Mouse (Mus musculus) cerebellum, adult (tissue): ENCODE results near the gene Casp1.

Experiments used
- ATAC-seq: cut with Nextera tagmentation; 2 replicates; pipeline ENCODE4 v1.9.2; 2017; ENCODE audit warnings: mild to moderate bottlenecking, moderate library complexity, mixed read lengths; ENCODE audit not compliant: insufficient number of reproducible peaks, low FRiP score, low TSS enrichment

Gene Casp1

DNA sequence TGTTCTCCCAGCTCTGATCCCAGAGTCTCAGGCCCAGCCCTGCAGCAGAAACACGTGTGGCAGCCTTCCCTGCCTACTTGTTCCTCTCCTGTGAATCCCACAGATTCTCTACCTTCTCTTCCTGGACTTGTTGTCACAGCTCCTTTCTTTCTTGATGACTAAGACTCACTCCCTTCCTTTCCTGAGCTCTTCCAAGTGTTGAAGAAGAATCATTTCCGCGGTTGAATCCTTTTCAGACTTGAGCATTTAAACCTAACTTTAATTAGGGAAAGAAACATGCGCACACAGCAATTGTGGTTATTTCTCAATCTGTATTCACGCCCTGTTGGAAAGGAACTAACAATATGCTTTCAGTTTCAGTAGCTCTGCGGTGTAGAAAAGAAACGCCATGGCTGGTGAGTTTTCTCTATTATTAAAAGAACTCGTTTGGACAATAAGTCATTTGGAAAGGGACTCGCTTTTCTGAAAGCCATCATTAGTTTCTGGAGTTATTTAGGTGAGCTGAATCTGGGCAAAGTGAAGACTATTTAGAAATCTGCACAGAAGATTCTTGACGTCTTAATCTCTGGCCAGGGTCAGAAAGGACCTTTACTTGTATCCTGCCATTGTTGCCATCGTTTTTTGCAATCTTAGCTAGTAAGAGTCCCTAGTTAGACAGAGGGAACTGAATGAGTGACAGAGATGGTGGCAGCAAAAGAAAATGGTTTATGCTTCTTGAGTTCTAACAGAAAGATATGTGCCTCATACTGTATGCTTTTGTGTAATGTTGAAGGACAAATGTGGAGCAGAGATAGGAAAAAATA lies at the start of gene Casp1:
Casp1 (plus strand) TSS at position 189 of the 803 bp plus-strand sequence.
- ATAC-seq: no peak

DNA sequence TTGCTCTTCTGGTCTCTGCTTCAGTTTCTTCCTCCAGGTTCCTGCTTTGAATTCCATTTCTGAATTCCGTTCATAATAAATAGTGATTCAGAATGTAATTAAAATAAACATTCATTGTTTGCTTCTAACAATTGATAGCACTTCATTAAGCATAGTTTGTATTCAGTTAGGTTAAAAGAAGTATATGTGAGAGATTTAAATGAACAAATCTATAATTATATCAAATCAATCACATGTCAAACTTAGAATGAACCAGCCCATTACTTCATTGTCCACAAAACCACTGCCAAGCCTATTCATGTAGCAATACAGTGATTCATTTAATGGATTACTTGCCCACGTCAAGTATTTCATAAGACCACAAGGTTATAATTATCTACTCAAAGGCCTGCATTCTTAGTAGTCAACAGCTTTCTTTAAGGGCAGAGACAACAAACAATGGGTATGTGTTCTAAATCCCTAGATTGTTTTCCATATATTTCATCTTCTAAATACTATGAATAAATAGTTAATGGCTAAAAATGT lies 34.3 kb upstream of the Casp1 start:
- ATAC-seq: no peak

DNA sequence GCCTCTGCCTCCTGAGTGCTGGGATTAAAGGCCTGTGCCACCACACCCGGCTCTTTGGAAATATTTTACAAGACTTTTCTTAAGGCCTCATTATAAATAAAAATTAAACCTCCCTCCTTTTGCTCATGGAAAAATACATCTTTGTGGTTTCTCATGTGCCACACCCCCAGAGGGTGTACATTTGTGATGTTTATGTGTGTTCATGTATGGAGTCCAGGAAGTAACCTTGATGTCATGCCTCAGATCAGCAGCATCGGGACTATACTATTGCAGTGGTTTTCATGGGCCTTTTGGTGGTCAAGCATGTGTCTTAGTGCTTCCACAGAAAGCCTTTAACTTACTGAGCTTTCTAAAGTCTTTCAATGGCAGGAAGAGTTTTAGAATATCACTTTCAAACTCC lies 28.0 kb upstream of the Casp1 start:
- no peak for ATAC-seq

DNA sequence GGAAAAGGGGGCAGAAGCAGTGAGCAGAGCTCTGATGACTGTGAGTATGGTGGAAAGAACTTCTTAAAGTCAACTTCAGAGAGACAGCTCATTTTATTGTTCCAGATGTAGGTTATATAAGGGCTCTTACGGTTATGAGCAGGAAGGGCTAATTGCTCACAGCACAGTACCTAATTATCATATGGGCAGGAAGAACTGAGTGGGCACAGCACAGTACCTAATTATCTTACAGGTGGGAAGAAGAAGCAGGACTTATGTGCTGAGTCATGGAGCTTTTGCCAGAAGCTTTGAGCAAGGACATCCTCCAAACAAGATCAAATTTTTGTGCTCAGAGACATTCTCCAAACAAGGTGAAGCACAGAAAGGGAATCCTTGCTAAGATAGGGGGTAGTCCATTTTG lies 27.4 kb upstream of the Casp1 start:
- ATAC-seq: no peak

DNA sequence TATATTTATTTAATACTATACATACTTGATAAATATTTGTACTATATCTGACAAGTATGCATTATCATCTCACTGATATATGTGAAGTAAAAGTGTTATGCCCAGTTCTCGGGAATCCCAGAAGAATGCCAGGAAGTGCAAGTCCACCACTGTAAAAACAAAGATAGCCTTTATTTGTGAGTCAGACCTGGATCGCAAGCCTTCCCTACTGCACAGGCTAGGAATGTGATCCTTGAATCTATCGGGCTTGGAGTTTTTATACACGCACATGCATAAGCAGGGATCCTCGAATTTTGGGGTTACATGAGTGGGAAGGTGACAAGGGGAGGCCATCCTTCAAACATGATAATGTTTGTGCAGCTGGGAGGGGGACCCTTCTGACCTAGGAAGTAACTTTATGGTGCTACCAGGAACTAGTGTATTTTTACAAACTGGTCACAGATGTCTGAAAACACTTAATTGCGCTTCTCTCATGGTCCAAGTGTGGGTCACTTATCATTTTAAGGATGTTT lies 26.9 kb upstream of the Casp1 start:
- ATAC-seq: no peak

DNA sequence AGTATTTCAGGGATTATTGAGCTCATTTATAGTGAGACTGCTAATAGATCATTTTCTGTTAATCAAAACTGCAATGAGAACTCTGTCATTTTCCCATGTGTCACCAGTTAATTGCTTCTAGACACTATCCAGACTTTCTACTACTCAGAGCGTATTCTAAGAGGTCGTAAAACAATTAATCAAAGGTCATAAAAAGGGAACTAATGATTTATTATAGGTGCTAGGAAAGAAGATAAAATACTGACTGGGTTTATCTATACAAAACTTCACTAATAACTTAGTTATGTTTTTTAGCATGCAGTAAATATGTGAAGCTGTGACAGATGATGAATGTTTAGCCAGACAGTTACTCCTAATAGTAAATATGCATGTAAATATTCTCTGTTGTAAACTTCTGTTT lies 12.2 kb upstream of the Casp1 start:
- no peak for ATAC-seq

DNA sequence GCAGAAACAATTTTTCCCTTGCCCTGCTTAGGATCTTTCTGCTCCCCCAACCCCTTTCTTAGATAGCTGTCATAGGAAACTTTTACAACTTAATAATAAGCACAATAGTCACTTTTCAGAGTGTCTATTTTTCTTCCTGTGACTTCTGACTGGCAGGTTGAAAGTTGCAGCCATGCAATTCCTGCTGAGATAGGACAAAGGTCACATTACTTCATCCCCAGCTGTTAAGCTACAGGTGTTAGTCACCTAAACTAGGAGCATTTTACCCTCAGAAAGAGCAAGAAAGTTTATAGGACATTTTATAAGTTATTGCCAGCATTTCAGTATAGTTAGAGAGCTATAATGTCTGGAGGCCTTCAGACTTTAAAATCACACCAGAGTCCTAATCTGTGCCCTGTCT lies 11.7 kb upstream of the Casp1 start:
- no peak for ATAC-seq

DNA sequence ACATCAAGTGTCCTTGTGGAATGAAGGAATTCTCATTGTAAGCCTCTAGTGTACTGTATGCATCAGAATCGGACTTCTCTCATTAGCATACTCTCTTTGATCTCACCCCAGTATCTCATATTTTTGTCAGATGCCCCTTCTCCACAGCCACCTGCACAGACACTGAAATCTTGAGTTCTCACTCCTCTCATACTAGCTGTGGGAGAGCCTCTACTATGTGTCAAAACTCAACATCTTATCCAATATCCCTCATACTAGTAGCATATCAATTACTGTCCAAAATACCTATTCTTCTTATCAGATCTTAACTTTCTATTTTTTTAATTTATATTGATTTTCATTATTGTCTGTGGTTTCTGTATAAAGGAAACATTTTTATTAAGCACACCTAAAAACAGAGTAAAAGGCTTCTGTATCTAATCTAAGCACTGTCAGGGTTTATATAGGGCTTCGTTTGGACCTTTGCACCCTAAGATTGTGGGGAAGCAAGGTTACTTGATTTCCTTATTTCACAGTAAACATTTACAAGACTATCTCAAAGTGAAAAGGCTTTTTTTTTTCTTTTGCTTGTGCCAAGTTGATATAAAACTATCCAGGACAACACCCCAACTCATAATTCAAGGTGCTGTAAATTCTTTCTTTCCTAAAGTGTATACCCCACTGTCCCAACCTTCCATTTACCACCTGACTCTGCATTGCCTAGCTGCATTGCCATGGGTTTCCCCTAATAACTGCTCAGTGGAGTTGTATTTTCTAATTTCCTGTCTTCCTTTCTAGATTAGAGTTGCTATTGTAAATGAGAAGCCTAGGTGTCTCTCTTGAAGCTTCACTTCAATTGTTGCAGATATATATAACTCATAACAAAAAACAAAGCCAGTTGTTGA lies 1.7 kb upstream of the Casp1 start:
- no peak for ATAC-seq

DNA sequence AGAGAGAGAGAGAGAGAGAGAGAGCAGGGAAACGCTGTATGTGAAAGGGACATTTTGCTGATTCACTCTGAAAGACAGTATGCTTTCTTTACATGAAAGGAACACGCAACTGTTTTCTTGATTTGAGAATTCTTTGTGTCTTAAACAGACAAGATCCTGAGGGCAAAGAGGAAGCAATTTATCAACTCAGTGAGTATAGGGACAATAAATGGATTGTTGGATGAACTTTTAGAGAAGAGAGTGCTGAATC lies 740 bp downstream of the Casp1 start:
- ATAC-seq: no peak

DNA sequence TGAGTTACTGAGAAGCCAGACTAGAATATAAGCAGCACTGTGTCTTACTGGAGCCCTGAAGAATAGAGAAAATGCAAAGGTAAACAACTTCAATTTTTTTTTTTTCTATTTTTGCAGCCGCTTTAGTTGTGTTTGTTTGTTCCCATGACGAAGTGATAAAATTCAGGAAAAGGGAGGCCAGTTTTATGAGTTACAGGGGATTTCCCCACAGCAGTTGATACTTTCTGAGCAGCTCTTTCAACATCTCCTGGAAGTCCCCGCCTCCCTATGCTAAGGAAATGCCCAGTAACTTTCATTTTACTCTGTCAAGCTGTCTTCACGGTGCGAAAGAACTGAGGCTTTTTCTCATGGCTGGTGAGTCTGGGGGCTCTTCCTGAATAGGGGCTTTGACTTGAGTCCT lies 10.2 kb downstream of the Casp1 start, which contains the start of gene Casp4:
Casp4 (plus strand) TSS at position 268 of the 400 bp plus-strand sequence.
- no peak for ATAC-seq

DNA sequence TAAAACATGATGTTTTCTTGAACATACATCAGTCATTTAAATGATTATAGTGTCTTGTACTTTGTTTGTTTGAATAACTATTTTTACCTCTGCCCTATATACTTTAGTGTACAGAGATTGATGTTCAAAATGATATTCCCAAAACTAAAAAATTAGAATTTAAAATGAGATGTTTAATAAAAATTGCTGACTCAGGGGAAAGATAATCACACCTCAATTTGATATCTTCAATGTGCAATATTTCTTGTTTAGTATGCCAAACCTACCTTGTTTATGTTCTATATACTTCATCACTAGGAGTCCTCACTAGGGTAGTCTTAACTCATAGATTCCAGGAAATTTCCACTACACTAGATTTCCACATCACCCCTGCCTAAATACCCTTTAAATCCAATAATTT lies 11.8 kb downstream of the Casp1 start:
- no peak for ATAC-seq

DNA sequence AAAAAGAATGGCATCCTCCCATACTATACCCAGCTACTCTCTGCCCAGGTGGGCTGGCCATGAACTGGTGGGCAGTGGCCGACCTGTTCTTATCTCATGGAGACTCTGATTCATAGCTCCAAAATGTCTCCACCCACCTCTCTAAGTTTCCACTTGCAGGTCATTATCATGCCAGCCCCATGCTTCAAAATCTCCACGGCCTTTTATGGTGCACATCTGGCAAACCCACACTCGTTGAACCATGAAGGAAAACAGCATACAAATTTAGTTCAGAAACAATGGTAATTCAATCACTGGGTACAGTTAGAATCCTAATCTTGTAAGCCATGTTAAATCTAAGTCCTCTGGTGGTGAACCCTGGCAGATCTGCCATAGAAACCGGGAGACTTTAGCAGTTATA lies 13.1 kb downstream of the Casp1 start:
- no peak for ATAC-seq

DNA sequence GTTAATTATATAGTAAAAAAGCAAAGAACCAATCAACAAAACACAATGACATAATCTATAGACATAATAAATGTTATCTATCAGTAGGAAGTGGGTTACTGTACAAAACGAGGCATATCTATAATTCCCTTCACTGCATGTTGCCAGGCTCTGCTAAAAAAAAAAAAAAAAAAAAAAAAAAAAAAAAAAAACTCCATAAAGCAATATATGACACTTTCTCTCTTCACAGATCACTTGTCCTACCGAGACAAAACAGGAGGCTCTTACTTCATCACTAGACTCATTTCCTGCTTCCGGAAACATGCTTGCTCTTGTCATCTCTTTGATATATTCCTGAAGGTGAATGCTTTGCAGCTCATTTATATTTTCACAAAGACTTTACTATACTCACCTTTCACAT lies 29.9 kb downstream of the Casp1 start:
- ATAC-seq: no peak

DNA sequence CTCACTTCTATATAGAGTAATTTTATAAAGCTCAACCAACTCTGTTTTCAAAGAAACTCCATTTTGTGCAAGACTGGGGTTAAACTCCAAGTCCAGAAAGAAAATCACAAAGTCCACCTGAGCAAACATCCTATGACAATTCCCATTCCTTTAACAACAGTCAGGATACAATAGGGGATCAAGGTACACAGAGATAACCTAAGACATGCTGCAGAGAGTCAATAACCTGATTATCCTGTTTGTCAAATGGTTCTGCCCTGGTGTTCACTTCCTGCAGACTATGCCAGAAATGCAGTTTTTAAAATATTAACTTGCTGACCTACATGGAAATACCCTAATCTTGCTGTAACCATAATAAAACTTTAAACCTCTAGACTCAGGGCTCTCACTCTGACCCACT lies 34.1 kb downstream of the Casp1 start:
- no peak for ATAC-seq

DNA sequence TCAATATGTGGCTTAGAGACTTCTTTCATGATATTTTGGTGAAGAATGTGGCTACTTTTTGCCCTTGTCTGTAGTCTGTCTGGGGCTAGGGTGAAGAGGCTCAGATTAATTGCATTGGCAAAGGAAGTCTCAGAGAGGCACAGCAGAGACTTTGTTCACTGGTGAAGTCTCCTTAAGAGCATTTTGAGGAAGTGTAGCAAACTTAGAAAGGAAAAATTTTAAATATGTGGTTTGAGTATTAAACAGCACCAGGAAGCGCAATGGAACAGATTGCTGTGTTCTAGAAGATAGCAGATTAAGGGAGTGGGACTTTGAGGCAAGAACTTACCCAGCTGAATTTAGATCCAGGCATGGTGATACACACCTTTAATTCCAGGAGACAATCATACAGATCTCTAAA lies 35.1 kb downstream of the Casp1 start:
- ATAC-seq: no peak

DNA sequence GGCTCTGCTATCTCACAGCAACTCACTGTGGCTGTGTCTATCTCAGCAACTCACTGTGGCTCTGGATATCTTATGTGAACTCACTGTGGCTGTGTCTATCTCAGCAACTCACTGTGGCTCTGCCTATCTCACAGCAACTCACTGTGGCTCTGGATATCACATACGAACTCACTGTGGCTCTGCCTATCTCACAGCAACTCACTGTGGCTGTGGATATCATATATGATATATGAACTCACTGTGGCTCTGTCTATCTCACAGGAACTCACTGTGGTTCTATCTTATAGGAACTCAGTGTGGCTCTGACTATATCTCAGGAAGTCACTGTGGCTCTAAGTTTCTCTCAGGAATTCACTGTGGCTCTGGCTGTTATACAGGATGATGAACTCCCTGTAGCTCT lies 44.8 kb downstream of the Casp1 start:
- ATAC-seq: no peak

DNA sequence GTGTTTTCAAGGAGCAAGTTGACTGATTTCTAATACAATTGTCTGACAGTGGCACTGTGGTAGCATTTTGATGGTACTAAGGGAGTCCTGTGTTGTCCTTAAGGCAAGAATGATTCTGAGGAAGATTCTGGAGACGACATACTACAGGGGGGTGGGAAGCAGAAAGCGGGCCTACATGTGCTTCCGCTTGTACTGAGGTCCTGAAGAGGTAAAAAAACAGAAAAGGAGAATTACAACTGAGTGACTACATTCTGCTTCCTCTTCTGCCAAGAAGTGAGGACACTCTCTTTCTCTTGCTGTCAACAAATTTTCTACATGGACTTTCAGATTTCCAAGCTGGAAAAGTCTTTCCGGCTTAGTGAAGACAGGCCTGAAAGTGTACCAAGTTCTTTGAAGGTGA lies 45.8 kb downstream of the Casp1 start:
- ATAC-seq: no peak

DNA sequence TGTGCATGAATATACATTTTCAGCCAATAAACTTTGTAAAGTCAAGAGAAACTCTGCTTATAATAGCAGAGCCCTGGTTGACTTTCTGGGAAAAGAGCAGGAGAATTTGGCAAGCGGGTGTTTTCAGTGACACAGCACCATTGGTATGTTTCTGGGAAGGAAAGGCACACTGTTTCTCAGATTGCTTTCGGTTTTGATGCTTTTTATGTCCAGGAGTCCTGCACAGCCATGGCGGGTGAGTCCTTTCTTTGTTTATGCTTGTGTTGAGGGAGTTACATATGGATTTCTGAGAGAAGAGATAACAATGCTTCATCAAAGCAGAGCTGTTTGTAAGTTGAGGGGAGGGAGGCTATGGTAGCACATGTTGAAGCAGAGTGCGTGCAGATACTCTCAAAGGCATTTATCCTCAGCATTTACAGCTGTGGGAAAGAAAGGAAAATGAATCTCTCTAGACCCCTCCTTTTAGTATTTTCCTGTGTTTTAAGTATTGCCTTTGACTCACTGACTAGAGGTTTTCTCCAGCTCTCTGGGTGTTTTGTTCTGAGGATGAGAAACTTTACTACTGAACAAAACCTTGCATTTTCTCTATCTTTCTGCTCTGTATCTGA lies 47.1 kb downstream of the Casp1 start, which contains the start of gene Casp12:
Casp12 (plus strand) TSS at position 140 of the 608 bp plus-strand sequence.
- no peak for ATAC-seq

DNA sequence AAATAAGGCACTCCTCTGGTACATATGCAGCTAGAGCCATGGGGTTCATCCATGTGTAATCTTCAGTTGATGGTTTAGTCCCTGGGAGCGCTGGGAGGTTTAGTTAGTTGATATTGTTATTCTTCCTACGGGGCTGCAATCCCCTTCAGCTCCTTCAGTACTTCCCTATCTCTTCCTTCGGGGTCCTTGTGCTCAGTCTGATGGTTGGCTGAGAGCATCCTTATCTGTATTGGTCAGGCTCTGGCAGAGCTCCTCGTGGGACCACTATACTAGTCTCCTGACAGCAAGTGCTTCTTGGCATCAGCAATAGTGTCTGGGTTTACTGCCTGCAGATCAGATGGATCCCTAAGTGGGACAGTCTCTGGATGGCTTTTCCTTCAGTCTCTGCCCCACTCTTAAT lies 49.1 kb downstream of the Casp1 start:
- ATAC-seq: no peak

DNA sequence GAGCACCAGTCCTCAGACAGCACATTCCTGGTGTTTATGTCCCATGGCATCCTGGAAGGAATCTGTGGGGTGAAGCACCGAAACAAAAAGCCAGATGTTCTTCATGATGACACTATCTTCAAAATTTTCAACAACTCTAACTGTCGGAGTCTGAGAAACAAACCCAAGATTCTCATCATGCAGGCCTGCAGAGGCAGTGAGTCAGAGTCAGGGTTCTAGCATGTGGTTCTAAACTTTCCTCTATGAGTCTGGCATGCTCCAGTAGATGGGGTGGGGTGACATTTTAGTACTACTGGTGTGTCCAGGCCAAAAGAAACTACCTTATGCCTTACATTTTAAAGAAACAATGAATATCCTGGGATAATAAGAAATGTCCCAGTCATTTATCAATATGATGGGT lies 55.4 kb downstream of the Casp1 start:
- ATAC-seq: no peak

DNA sequence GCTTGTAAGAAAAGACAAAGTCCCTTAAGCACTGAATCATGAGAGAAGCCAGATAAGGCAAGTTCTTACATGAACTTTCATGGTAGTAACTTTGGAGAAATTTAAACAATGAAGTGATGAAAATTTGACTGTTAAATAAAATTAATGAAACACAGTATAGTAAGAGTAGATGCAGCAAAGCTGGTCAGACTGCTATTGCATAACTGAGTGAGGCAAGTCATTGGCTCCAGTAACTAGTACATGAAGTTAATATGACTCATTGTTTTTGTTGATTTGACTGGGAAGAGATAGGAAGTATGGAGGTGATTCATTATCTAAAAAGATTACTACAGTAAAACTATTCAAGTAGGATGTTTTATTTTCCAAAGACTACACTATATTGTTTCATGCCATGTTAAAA lies 58.5 kb downstream of the Casp1 start:
- no peak for ATAC-seq
